Mouse (Mus musculus) heart, adult 2 months (tissue): ENCODE data around the gene Zswim3. TPM values are rescaled to one million over a fixed set of nuclear protein-coding genes. Genes with fewer than 3 reads are reported as not detected.
"Not testable (repeated sequence)": the region's sequence is repeated elsewhere in the genome, so short reads cannot be mapped to it uniquely, and the experiment has no call there.

Experiments
- DNase-seq, 2 experiments: peaks; one replicate each; pipeline ENCODE4 v3.0.0; 2021
- H3K27ac ChIP-seq: fragments of 200-600 bp; 2 replicates; pipeline ENCODE4 v1.8.1; 2022
- H3K27me3 ChIP-seq: fragments of 200-500 bp; 2 replicates; pipeline ENCODE4 v1.6.1; 2012; ENCODE audit warnings: mild to moderate bottlenecking, low read length, inconsistent platforms, mixed read lengths; ENCODE audit not compliant: control insufficient read depth, insufficient read depth
- H3K36me3 ChIP-seq: fragments of 200-500 bp; 2 replicates; pipeline ENCODE4 v1.6.1; 2012; ENCODE audit warnings: low read length, inconsistent platforms; ENCODE audit not compliant: control insufficient read depth, insufficient read depth
- H3K4me1 ChIP-seq: fragments of 200-500 bp; 2 replicates; pipeline ENCODE4 v1.6.1; 2011; ENCODE audit warnings: low read length; ENCODE audit not compliant: control insufficient read depth, insufficient read depth
- H3K4me3 ChIP-seq: fragments of 200-600 bp; 2 replicates; pipeline ENCODE4 v1.8.1; 2022
- H3K79me2 ChIP-seq: fragments of 200-500 bp; replicated peaks from 2 replicates; pipeline ENCODE4 v1.6.1; 2012; ENCODE audit warnings: mild to moderate bottlenecking, inconsistent platforms, low read length, moderate library complexity, mixed read lengths; ENCODE audit not compliant: control insufficient read depth, insufficient read depth
- H3K9ac ChIP-seq: fragments of 200-500 bp; 2 replicates; pipeline ENCODE4 v1.6.1; 2012; ENCODE audit warnings: low read depth, mild to moderate bottlenecking, control low read depth, inconsistent platforms, low read length, mixed read lengths
- CTCF ChIP-seq: fragments of 200-600 bp; IDR thresholded peaks from 2 replicates; pipeline ENCODE4 v1.8.1; 2022; ENCODE audit warnings: antibody characterized with exemption, mild to moderate bottlenecking, moderate library complexity
- EP300 ChIP-seq: fragments of 200-500 bp; IDR thresholded peaks from 2 replicates; pipeline ENCODE4 v1.6.1; 2011; ENCODE audit warnings: low read depth, low read length, control low read depth; ENCODE audit not compliant: insufficient read depth
- POLR2A ChIP-seq: fragments of 200-500 bp; IDR thresholded peaks from 2 replicates; pipeline ENCODE4 v1.6.1; 2011; ENCODE audit warnings: mild to moderate bottlenecking, low read depth, low read length, control low read depth; ENCODE audit not compliant: insufficient read depth
- WGBS: fragments of 180-500 bp; shearing (Covaris S2); methylation state at CpG from one replicate; pipeline ENCODE4 v1.1.7; 2018; 5-methylcytosine and 5-hydroxymethylcytosine counted together
- intact Hi-C: fragments of 180-260 bp; cut with DNase I; formaldehyde crosslinking; loops from one replicate; pipeline ENCODE4 v1.15.1; 2025
- polyA plus RNA-seq: library from polyadenylated mRNA; depleted of rRNA; stranded (reverse); fragments of >200 nt; gene quantifications from 2 replicates; pipeline ENCODE4 v1.2.3, GENCODE M21; 2012
- total RNA-seq, 2 experiments: library from RNA; stranded (reverse); gene quantifications; 2 replicates each; pipeline ENCODE4 v1.2.3; 2021

The Zswim3 gene
- total and polyA plus RNA-seq, 3 experiments: 1.7 to 2.1 (median 2.1) TPM

GRCm38 (mm10) chr2:164793772-164794171, 11.1 kb upstream of the Zswim3 start:
- Histone ChIP-seq H3K9ac (no peak overlapping the region), H3K79me2 (no peaks in the 10 kb centered on the region), H3K4me1 (peaks cover 1% of the 10 kb centered on the region; the same call in 1 of the 2 replicates), H3K27ac (peak overlapping the region; percentile 43; the same call in 1 of the 2 replicates), H3K27me3 (no peaks in the 10 kb centered on the region), H3K4me3 (no peak overlapping the region), H3K36me3 (peaks cover 2% of the 10 kb centered on the region; the same call in 1 of the 2 replicates)
- 71% methylated on average over 2 of the region's 2 CpGs for WGBS
- intact Hi-C loops: loop anchor here (2.0 kb wide), 2 partner anchors 115 to 201 kb away; partner anchors contain the start of gene Eppin
- TF ChIP-seq CTCF (no peak), EP300 (no peak), POLR2A (no peak)
- no peak for DNase-seq

GRCm38 (mm10) chr2:164794293-164794692, 10.6 kb upstream of the Zswim3 start:
- H3K36me3 ChIP-seq: peaks cover 2% of the 10 kb centered on the region; the same call in 1 of the 2 replicates
- H3K27ac ChIP-seq: no peak overlapping the region
- peaks cover 1% of the 10 kb centered on the region; the same call in 1 of the 2 replicates for H3K4me1 ChIP-seq
- peak; percentile 72; the same call in 1 of the 2 replicates for TF ChIP-seq EP300
- TF ChIP-seq POLR2A: no peak
- peak; percentile 90 for TF ChIP-seq CTCF
- no peak overlapping the region for H3K9ac ChIP-seq
- no peak overlapping the region for H3K4me3 ChIP-seq
- intact Hi-C loops: loop anchor here (2.0 kb wide), 2 partner anchors 115 to 201 kb away; partner anchors contain the start of gene Eppin
- H3K79me2 ChIP-seq: no peaks in the 10 kb centered on the region
- no peaks in the 10 kb centered on the region for H3K27me3 ChIP-seq
- WGBS: 16% methylated on average over 5 of the region's 5 CpGs
- peak; percentile 75 to 78 for DNase-seq

DNA sequence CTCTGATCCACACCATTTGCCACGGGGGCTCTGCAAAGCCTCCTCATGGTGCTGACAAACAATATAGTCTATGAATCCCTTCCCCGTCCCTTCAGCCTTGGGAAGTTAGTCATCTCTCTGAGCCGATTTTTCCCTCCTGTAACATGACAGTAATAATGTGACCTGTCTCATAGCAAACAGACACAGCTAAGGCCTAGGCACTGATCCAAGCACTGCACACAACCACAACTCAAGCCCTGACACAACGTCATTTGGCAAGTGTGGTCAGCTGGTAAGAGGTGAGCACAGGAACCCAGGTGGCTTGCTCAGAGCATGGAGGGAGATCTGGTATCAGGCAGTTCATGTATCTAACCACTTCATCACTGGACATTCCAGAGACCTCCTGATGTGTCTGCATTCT, 9.0 kb upstream of the Zswim3 start:
- 70% methylated on average over 4 of the region's 4 CpGs for WGBS
- H3K9ac ChIP-seq: no peak overlapping the region
- DNase-seq: no peak
- peaks cover 2% of the 10 kb centered on the region; the same call in 1 of the 2 replicates for H3K36me3 ChIP-seq
- TF ChIP-seq CTCF (no peak), POLR2A (no peak), EP300 (no peak)
- peaks cover 1% of the 10 kb centered on the region; the same call in 1 of the 2 replicates for H3K4me1 ChIP-seq
- H3K4me3 ChIP-seq: no peak overlapping the region
- no peaks in the 10 kb centered on the region for H3K27me3 ChIP-seq
- intact Hi-C loops: loop anchor here (2.0 kb wide), 2 partner anchors 117 to 203 kb away; partner anchors contain the start of gene Eppin
- H3K79me2 ChIP-seq: no peaks in the 10 kb centered on the region
- no peak overlapping the region for H3K27ac ChIP-seq

GRCm38 (mm10) chr2:164798554-164798953, 6.3 kb upstream of the Zswim3 start:
- H3K36me3 ChIP-seq, DNase-seq, H3K4me1 ChIP-seq, H3K4me3 ChIP-seq, H3K27me3 ChIP-seq, H3K9ac ChIP-seq, H3K27ac ChIP-seq, intact Hi-C loops, H3K79me2 ChIP-seq: not testable (repeated sequence)
- WGBS: 69% methylated on average over 6 of the region's 6 CpGs
- TF ChIP-seq CTCF: peak; percentile 67

- Histone ChIP-seq H3K27ac (no peak overlapping the region), H3K79me2 (peaks cover 1% of the 10 kb centered on the region; the same call in 1 of the 2 replicates), H3K4me3 (no peak overlapping the region), H3K36me3 (no peaks in the 10 kb centered on the region), H3K27me3 (no peaks in the 10 kb centered on the region), H3K4me1 (peaks cover 3% of the 10 kb centered on the region), H3K9ac (no peak overlapping the region)
- no peak for TF ChIP-seq CTCF
- TF ChIP-seq POLR2A: no peak
- TF ChIP-seq EP300: no peak
- DNase-seq: no peak
- WGBS: 85% methylated on average over 13 of the region's 13 CpGs
- intact Hi-C loops: no loop called here
These were observed 4.5 kb upstream of the Zswim3 start for GRCm38 (mm10) chr2:164800252-164801004.

DNA sequence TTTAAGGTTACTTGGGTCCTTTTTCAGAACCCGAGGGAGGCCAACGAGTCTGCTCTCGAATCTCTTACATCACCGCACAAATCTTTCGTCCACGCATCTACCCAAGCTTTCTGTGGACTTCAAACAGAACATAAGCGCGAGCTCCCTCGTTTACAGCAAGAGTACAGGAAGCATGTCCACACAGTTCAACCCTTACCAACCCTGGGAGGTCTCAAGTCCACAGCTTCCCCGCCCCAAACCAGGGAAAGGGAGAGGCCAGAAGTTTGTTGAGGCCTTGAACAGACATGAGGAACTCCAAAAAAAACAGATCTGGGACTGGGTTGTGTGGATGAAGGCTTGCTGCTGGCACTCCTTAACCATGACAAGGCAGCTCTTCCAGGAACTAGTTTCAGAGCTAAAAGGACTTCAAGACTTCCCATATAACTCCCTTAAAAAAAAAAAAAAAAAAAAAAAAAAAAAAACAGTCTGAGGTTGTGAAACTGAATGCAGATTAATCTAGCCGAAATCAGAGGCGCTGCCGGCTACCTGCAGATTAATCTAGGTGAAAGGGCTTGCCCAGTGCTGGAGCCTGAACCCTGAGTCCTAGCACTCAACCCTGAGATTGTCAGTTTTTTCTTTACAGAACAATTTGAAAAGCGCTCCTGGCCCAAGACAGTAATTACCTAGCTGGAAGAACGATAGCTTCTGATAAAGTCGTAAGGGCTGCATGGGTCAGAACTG, 1.5 kb upstream of the Zswim3 start:
- DNase-seq: no peak
- intact Hi-C loops: no loop called here
- no peaks in the 10 kb centered on the region for H3K27me3 ChIP-seq
- H3K4me1 ChIP-seq: peaks cover 3% of the 10 kb centered on the region
- TF ChIP-seq POLR2A: no peak
- no peak for TF ChIP-seq CTCF
- TF ChIP-seq EP300: no peak
- no peak overlapping the region for H3K4me3 ChIP-seq
- H3K9ac ChIP-seq: no peak overlapping the region
- no peak overlapping the region for H3K27ac ChIP-seq
- no peaks in the 10 kb centered on the region for H3K36me3 ChIP-seq
- WGBS: 87% methylated on average over 16 of the region's 16 CpGs
- peaks cover 1% of the 10 kb centered on the region; the same call in 1 of the 2 replicates for H3K79me2 ChIP-seq
